Mouse (Mus musculus) MEL (cell line): ENCODE data around the gene Per1.

ENCODE experiments used
- E2F4 ChIP-seq: IDR thresholded peaks from 2 replicates; pipeline ENCODE4 v1.6.1; 2011; ENCODE audit warnings: low read depth, low read length, improper control_type of control experiment, borderline replicate concordance
- EP300 ChIP-seq, 2 experiments: IDR thresholded peaks; 2 replicates each; pipeline ENCODE4 v1.6.1; 2011; ENCODE audit warnings: improper control_type of control experiment in 2 of 2, low read length in 2 of 2, low read depth in 1 of 2, mild to moderate bottlenecking in 1 of 2
- POLR2AphosphoS5 ChIP-seq: IDR thresholded peaks from 2 replicates; pipeline ENCODE4 v1.6.1; 2012; ENCODE audit warnings: low read depth, borderline replicate concordance, mild to moderate bottlenecking, inconsistent platforms, low read length, moderate library complexity, mixed read lengths
- SMC3 ChIP-seq: IDR thresholded peaks from 2 replicates; pipeline ENCODE4 v1.6.1; 2011; ENCODE audit warnings: low read depth, low read length, improper control_type of control experiment
- TBP ChIP-seq: IDR thresholded peaks from 2 replicates; pipeline ENCODE4 v1.8.0; 2011; ENCODE audit warnings: low read depth, low read length, improper control_type of control experiment
- ZC3H11A ChIP-seq: IDR thresholded peaks from 2 replicates; pipeline ENCODE4 v1.6.1; 2012; ENCODE audit warnings: low read depth, mild to moderate bottlenecking, inconsistent platforms, low read length, improper control_type of control experiment
- ZKSCAN1 ChIP-seq: IDR thresholded peaks from 2 replicates; pipeline ENCODE4 v1.6.1; 2012; ENCODE audit warnings: low read depth, mild to moderate bottlenecking, inconsistent platforms, low read length, improper control_type of control experiment, moderate library complexity

DNA sequence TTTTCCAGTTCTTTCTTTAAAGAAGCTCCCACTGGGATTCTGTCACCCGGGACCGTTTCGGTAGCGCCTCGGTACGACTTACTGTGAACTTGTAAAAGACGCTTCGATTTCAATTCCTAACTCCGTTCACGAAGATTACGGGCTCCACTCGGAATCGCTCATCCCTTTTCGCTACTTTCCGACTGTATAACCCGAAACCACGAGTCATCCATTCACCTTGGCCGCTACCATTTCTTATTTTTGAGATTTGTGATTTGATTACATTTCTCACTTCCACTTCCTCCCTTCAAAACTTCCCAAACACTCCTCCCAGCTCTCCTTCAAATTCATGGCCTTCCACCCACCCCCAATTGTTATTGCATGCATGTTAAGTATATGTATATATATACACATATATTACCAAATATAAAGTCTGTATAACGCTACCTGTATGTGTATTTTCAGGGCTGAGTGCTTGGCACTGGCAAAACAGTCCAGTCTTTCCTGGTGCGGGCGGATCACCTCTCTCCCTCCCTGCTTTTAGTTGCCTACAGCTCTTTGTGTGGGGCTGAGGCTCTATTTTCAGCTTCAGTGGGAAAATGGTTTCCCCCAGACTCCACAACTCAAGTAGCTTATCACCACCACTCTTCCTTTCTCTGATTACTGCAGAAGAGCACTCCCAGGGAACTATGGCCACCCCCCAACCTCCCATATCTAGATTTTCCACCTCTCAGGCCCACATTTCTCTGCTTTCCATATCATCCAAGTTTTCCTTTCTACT is 16.2 kb downstream of the Per1 start:
- TF ChIP-seq EP300 (IDR thresholded peaks at IDR 0.05; ENCODE audit: low read depth in 1 of 2, low read length in 2 of 2) (no peak), POLR2AphosphoS5 (no peak), E2F4 (no peak), ZKSCAN1 (no peak), ZC3H11A (no peak), TBP (no peak), SMC3 (no peak)
